Mouse (Mus musculus) left cerebral cortex, postnatal 10 days (tissue): ENCODE results near the gene Exoc1. TPM values are rescaled to one million over a fixed set of nuclear protein-coding genes. Genes with fewer than 3 reads are reported as not detected.
A peak's percentile ranks its signal among the peaks of the same experiment; 100 is the strongest.

ENCODE experiments used
- DNase-seq, 2 experiments: peaks; one replicate each; pipeline ENCODE4 v3.0.0; 2021 to 2022; ENCODE audit warnings: low spot score in 2 of 2, mixed read lengths in 1 of 2; ENCODE audit errors: extremely low spot score in 1 of 2
- intact Hi-C: fragments of 180-260 bp; cut with DNase I; formaldehyde crosslinking; loops from one replicate; pipeline ENCODE4 v1.15.1; 2025
- total RNA-seq, 2 experiments: library from RNA; stranded (reverse); gene quantifications; 2 replicates each; pipeline ENCODE4 v1.2.3; 2021

Gene Exoc1
- total RNA-seq = 10 to 100 TPM; 66.0 to 68.7 TPM

GRCm38 (mm10) chr5:76529040-76529703 lies at the start of gene Exoc1:
Gene Exoc1, plus strand, starts transcription at chr5:76529311.
- DNase-seq = peak; percentile 96
- intact Hi-C loops = no loop called here

- no peak for DNase-seq
- intact Hi-C loops = no loop called here
These were observed 45.3 kb upstream of the Exoc1 start, which contains the start of gene Gm7271 for GRCm38 (mm10) chr5:76483811-76484210. Gene Gm7271, plus strand, starts transcription at chr5:76484040.

- DNase-seq = no peak
- intact Hi-C loops = no loop called here
These were observed 34.0 kb upstream of the Exoc1 start for GRCm38 (mm10) chr5:76495126-76495525.

GRCm38 (mm10) chr5:76522446-76522845 lies 6.7 kb upstream of the Exoc1 start:
- intact Hi-C loops = no loop called here
- no peak for DNase-seq

- intact Hi-C loops = no loop called here
- no peak for DNase-seq
These were observed 4.5 kb upstream of the Exoc1 start for GRCm38 (mm10) chr5:76524623-76525022.

- DNase-seq = no peak
- intact Hi-C loops = no loop called here
These were observed 4.0 kb upstream of the Exoc1 start for GRCm38 (mm10) chr5:76525066-76525465.

GRCm38 (mm10) chr5:76525829-76526228 lies 3.3 kb upstream of the Exoc1 start:
- no peak for DNase-seq
- intact Hi-C loops = no loop called here

- DNase-seq = no peak
- intact Hi-C loops = loop anchor here (10.0 kb wide), 1 partner anchor 225 kb away; the partner anchor contains the start of gene Clock
These were observed 574 bp downstream of the Exoc1 start for GRCm38 (mm10) chr5:76529704-76530066.

- intact Hi-C loops = loop anchor here (10.0 kb wide), 1 partner anchor 228 kb away; the partner anchor contains the start of gene Clock
- DNase-seq = no peak
These were observed 4.1 kb downstream of the Exoc1 start for GRCm38 (mm10) chr5:76533186-76533585.

- intact Hi-C loops = loop anchor here (10.0 kb wide), 1 partner anchor 231 kb away; the partner anchor contains the start of gene Clock
- no peak for DNase-seq
These were observed 7.1 kb downstream of the Exoc1 start for GRCm38 (mm10) chr5:76536231-76536630.

- DNase-seq = no peak
- intact Hi-C loops = loop anchor here (10.0 kb wide), 1 partner anchor 233 kb away; the partner anchor contains the start of gene Clock
These were observed 8.5 kb downstream of the Exoc1 start for GRCm38 (mm10) chr5:76537578-76537977.

- intact Hi-C loops = loop anchor here (10.0 kb wide), 2 partner anchors 295 to 675 kb away; no protein-coding TSS in a partner anchor
- peak in 1 of 2 experiments; percentile 19 for DNase-seq
These were observed 11.1 kb downstream of the Exoc1 start for GRCm38 (mm10) chr5:76540181-76540580.

GRCm38 (mm10) chr5:76540842-76541241 lies 11.7 kb downstream of the Exoc1 start:
- intact Hi-C loops = loop anchor here (10.0 kb wide), 2 partner anchors 296 to 676 kb away; no protein-coding TSS in a partner anchor
- no peak for DNase-seq

GRCm38 (mm10) chr5:76543200-76543599 lies 14.1 kb downstream of the Exoc1 start:
- DNase-seq = no peak
- intact Hi-C loops = loop anchor here (10.0 kb wide), 2 partner anchors 298 to 678 kb away; no protein-coding TSS in a partner anchor

GRCm38 (mm10) chr5:76550426-76550825 lies 21.3 kb downstream of the Exoc1 start:
- intact Hi-C loops = no loop called here
- no peak for DNase-seq

GRCm38 (mm10) chr5:76565321-76565720 lies 36.2 kb downstream of the Exoc1 start:
- intact Hi-C loops = no loop called here
- peak; percentile 59 to 74 for DNase-seq

GRCm38 (mm10) chr5:76574251-76574650 lies 45.1 kb downstream of the Exoc1 start:
- intact Hi-C loops = no loop called here
- no peak for DNase-seq

- no peak for DNase-seq
- intact Hi-C loops = no loop called here
These were observed 47.9 kb downstream of the Exoc1 start for GRCm38 (mm10) chr5:76577026-76577425.

GRCm38 (mm10) chr5:76585378-76585777 lies 56.3 kb downstream of the Exoc1 start:
- intact Hi-C loops = loop anchor here (5.0 kb wide), 1 partner anchor 257 kb away; no protein-coding TSS in a partner anchor
- DNase-seq = no peak

- DNase-seq = peak; percentile 82 to 94
- intact Hi-C loops = loop anchor here (2.0 to 5.0 kb wide), 2 partner anchors 254 to 270 kb away; no protein-coding TSS in a partner anchor
These were observed 59.6 kb downstream of the Exoc1 start, which contains the start of gene Cep135 for GRCm38 (mm10) chr5:76588551-76589283. Gene Cep135, plus strand, starts transcription at chr5:76588698.
